In the genomic region with DNA sequence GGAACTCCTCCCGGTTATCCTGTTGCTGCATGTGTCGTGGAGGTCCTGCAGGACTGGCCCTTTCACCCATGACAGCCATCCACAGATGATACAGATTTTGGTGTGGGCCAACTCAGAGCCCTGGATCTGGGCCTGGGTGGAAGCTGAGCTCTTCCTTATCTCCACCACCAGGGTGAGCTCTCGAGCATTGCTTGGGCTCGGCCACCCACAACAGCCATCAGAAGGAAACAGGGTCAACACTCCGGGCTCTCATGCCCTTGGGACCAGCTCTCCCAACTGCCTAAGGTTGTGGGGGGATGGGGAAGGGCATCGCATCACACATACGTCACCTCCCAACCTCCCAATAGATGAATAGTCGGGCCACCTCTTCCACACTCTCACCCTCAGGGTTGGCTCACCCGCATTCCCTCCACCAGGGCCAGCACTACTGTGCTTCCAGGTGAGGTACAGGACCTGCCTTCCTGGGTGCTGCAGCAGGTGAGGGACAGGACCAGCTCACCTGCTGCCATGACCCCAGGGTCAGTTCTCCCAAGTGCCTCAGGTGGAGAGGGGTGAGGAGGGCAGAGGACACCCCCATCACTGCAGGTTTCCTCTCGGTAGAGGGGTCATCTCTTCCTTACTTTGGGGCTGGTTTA, we compare ENCODE assay signal across 11 mouse cellular contexts. TPM values are rescaled to one million over a fixed set of nuclear protein-coding genes. Genes with fewer than 3 reads are reported as not detected.
A peak's percentile ranks its signal among the peaks of the same experiment; 100 is the strongest.
DNase-seq lines count a peak whose midpoint lies in the region; ATAC-seq and TF ChIP-seq lines count a peak whose summit lies in the region.
"Had no signal": no experiment of that assay in that cellular context is flagged by ENCODE, and none has a peak within 500 bp of the region (broad histone marks: within the 10 kb centered on the region; RNA-seq: fewer than 3 reads in every experiment).

No protein-coding gene starts in this region.

- H3K27ac ChIP-seq in left cerebral cortex, adult 2 months: no peak overlapping the region
- H3K27ac ChIP-seq in forebrain, embryonic 15.5 days (replicated peaks): no peak overlapping the region
- H3K27ac ChIP-seq: liver, embryonic 15.5 days had no signal

- no peaks in the 10 kb centered on the region for H3K4me1 ChIP-seq in forebrain, embryonic 15.5 days
- H3K4me1 ChIP-seq: liver, embryonic 15.5 days had no signal

- no peak for ATAC-seq in forebrain, embryonic 15.5 days (replicated peaks)

- H3K4me3 ChIP-seq in left cerebral cortex, adult 2 months: no peak overlapping the region
- no peak overlapping the region for H3K4me3 ChIP-seq in forebrain, embryonic 15.5 days
- H3K4me3 ChIP-seq: liver, embryonic 15.5 days had no signal

- peak; percentile 68 for TF ChIP-seq CTCF in left cerebral cortex, adult 2 months (IDR thresholded peaks at IDR 0.05)

- no peak overlapping the region for H3K4me2 ChIP-seq in forebrain, embryonic 15.5 days (replicated peaks)
- H3K4me2 ChIP-seq: liver, embryonic 15.5 days had no signal

- H3K9me3 ChIP-seq in forebrain, embryonic 15.5 days: no peaks in the 10 kb centered on the region
- H3K9me3 ChIP-seq: liver, embryonic 15.5 days had no signal

- H3K9ac ChIP-seq in forebrain, embryonic 15.5 days (replicated peaks): no peak overlapping the region
- H3K9ac ChIP-seq: liver, embryonic 15.5 days had no signal

- peak; percentile 14 for DNase-seq in adrenal gland, adult 2 months
- no peak for DNase-seq in adrenal gland, postnatal 4 days (ENCODE audit: low spot score in 2 of 2)
- DNase-seq in left cerebral cortex, adult 2 months (ENCODE audit: extremely low spot score in 1 of 2, low spot score in 2 of 2): no peak
- DNase-seq in left cerebral cortex, adult 9 months (ENCODE audit: low spot score in 2 of 2): no peak
- peak; percentile 18 for DNase-seq in embryo, embryonic 9.5 days (ENCODE audit: extremely low spot score)
- DNase-seq in retina, embryonic 14.5 days (ENCODE audit: low spot score): peak; percentile 34
- DNase-seq in frontal cortex, postnatal 36 days (ENCODE audit: low spot score in 2 of 2): no peak
- DNase-seq: cerebellum, postnatal 36 days had no signal

- 76% methylated on average over 10 of the region's 10 CpGs for WGBS in forebrain, embryonic 15.5 days

- intact Hi-C loops in left cerebral cortex, adult 2 months (cut with DNase I): no loop called here

- H3K27me3 ChIP-seq in forebrain, embryonic 15.5 days: no peaks in the 10 kb centered on the region
- H3K27me3 ChIP-seq: liver, embryonic 15.5 days had no signal

- no peaks in the 10 kb centered on the region for H3K36me3 ChIP-seq in forebrain, embryonic 15.5 days
- H3K36me3 ChIP-seq: liver, embryonic 15.5 days had no signal

RNA-seq across cellular contexts. Expression of gene Trim42, which starts 54.2 kb away (rescaled TPM):
- total RNA-seq in adrenal gland, adult 2 months (2021): not detected
- not detected in 2 replicates for polyA plus RNA-seq in adrenal gland, adult 2 months (2012; rRNA removed)
- total RNA-seq in adrenal gland, postnatal 4 days (2021): not detected
- not detected for total RNA-seq in left cerebral cortex, adult 2 months (2021)
- not detected in 2 replicates for polyA plus RNA-seq in forebrain, embryonic 15.5 days (2015; fragmentation: Nextera tagmentation; extraction: Ambion mirVana)
- total RNA-seq: heart, postnatal 25 days had no signal
- polyA plus RNA-seq: liver, embryonic 15.5 days had no signal

Comparison
In these comparisons a context has a peak if more than half of its experiments do, and no peak if none do; other contexts are left out.
1. DNase-seq: peak in adrenal gland, adult 2 months (single experiment), embryo, embryonic 9.5 days (single experiment) and retina, embryonic 14.5 days (single experiment); none in adrenal gland, postnatal 4 days (0 of 2), left cerebral cortex, adult 2 months (0 of 2), left cerebral cortex, adult 9 months (0 of 2) and frontal cortex, postnatal 36 days (0 of 2).